ENCODE assay signal across 15 mouse cellular contexts in the genomic region with DNA sequence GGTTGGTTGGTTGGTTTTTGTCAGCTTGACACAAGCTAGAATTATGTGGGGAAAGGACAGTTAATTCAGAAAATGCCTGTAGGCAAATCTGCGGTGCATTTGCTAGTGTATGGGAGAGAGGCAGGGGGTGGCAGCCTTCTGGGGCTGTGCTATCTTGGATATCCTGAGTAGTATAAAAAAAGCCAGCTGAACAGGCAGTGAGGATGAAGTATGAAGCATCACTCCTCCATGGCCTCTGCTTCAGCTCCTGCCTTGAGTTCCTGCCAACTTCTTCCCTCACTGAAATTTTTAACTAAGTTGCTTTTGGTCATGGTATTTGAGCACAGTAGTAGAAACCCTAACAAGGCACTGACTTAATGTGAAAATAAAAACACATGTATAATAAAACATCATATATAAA.
DNase-seq lines count a peak whose midpoint lies in the region.
"Had no signal": no experiment of that assay in that cellular context is flagged by ENCODE, and none has a peak within 500 bp of the region (broad histone marks: within the 10 kb centered on the region; RNA-seq: fewer than 3 reads in every experiment).

No protein-coding gene starts in this region.

- DNase-seq in heart, adult 11 months = peak; percentile 61
- DNase-seq in heart, postnatal 10 days = no peak
- peak; percentile 26 for DNase-seq in right cerebral cortex, adult 18-20 months
- DNase-seq in right cerebral cortex, postnatal 4 days = no peak
- peak; percentile 14 to 18 for DNase-seq in right cerebral cortex, adult 2 months (ENCODE audit: low spot score in 2 of 2)
- peak; percentile 62 for DNase-seq in telencephalon, adult 2 months (ENCODE audit: low read depth, low spot score)
- no peak for DNase-seq in ovary, postnatal 36 days (ENCODE audit: low spot score)
- no peak for DNase-seq in embryo, embryonic 10 days (ENCODE audit: low spot score)
- DNase-seq: adrenal gland, adult 2 months; adrenal gland, postnatal 25 days; cerebellum, adult 2 months; cerebellum, postnatal 10 days; gastrocnemius, postnatal 10 days; heart, adult 2 months; heart, postnatal 4 days had no signal

- intact Hi-C loops in heart, postnatal 10 days (cut with DNase I) = no loop called here

Comparison
In these comparisons a context has a peak if more than half of its experiments do, and no peak if none do; other contexts are left out.
1. DNase-seq: peak in heart, adult 11 months (single experiment), right cerebral cortex, adult 18-20 months (single experiment), right cerebral cortex, adult 2 months (2 of 2) and telencephalon, adult 2 months (single experiment); none in heart, postnatal 10 days (0 of 2), right cerebral cortex, postnatal 4 days (single experiment), ovary, postnatal 36 days (single experiment) and embryo, embryonic 10 days (single experiment).